Mouse (Mus musculus): ENCODE data around the gene Chmp2a. TPM values are rescaled to one million over a fixed set of nuclear protein-coding genes. Genes with fewer than 3 reads are reported as not detected.
"Not testable (repeated sequence)": the region's sequence is repeated elsewhere in the genome, so short reads cannot be mapped to it uniquely, and the experiment has no call there.

Chmp2a gene
- 277 to 386 TPM (median 313 TPM) in 3 replicates for total RNA-seq (2017)

GRCm38 (mm10) chr7:13034148-13034977 lies at the start of gene Chmp2a:
Gene Chmp2a (minus strand): TSS chr7:13034807.
- ATAC-seq (replicated peaks; ENCODE audit: insufficient number of reproducible peaks, low FRiP score, low TSS enrichment, poor library complexity, severe bottlenecking): peak; percentile 67

- ATAC-seq (replicated peaks; ENCODE audit: insufficient number of reproducible peaks, low FRiP score, low TSS enrichment, poor library complexity, severe bottlenecking): no peak
Observed at GRCm38 (mm10) chr7:13072293-13072692, 37.7 kb upstream of the Chmp2a start.

- not testable (repeated sequence) for ATAC-seq (replicated peaks; ENCODE audit: insufficient number of reproducible peaks, low FRiP score, low TSS enrichment, poor library complexity, severe bottlenecking)
Observed at GRCm38 (mm10) chr7:13063399-13063798, 28.8 kb upstream of the Chmp2a start.

GRCm38 (mm10) chr7:13059536-13059935 lies 24.9 kb upstream of the Chmp2a start:
- no peak for ATAC-seq (replicated peaks; ENCODE audit: insufficient number of reproducible peaks, low FRiP score, low TSS enrichment, poor library complexity, severe bottlenecking)

GRCm38 (mm10) chr7:13056913-13057700 lies 22.5 kb upstream of the Chmp2a start:
- ATAC-seq (replicated peaks; ENCODE audit: insufficient number of reproducible peaks, low FRiP score, low TSS enrichment, poor library complexity, severe bottlenecking): no peak

- ATAC-seq (replicated peaks; ENCODE audit: insufficient number of reproducible peaks, low FRiP score, low TSS enrichment, poor library complexity, severe bottlenecking): peak; percentile 86
Observed at GRCm38 (mm10) chr7:13054287-13055010, 19.8 kb upstream of the Chmp2a start, which contains the start of gene Mzf1. Gene Mzf1 (minus strand): TSS chr7:13054764.

GRCm38 (mm10) chr7:13053961-13054286 lies 19.3 kb upstream of the Chmp2a start:
- ATAC-seq (replicated peaks; ENCODE audit: insufficient number of reproducible peaks, low FRiP score, low TSS enrichment, poor library complexity, severe bottlenecking): no peak

GRCm38 (mm10) chr7:13053501-13053900 lies 18.9 kb upstream of the Chmp2a start:
- no peak for ATAC-seq (replicated peaks; ENCODE audit: insufficient number of reproducible peaks, low FRiP score, low TSS enrichment, poor library complexity, severe bottlenecking)

GRCm38 (mm10) chr7:13053001-13053400 lies 18.4 kb upstream of the Chmp2a start:
- no peak for ATAC-seq (replicated peaks; ENCODE audit: insufficient number of reproducible peaks, low FRiP score, low TSS enrichment, poor library complexity, severe bottlenecking)

- ATAC-seq (replicated peaks; ENCODE audit: insufficient number of reproducible peaks, low FRiP score, low TSS enrichment, poor library complexity, severe bottlenecking): peak; percentile 75
Observed at GRCm38 (mm10) chr7:13046084-13046483, 11.5 kb upstream of the Chmp2a start.

GRCm38 (mm10) chr7:13044254-13044625 lies 9.6 kb upstream of the Chmp2a start:
- no peak for ATAC-seq (replicated peaks; ENCODE audit: insufficient number of reproducible peaks, low FRiP score, low TSS enrichment, poor library complexity, severe bottlenecking)

GRCm38 (mm10) chr7:13043445-13044253 lies 9.0 kb upstream of the Chmp2a start:
- ATAC-seq (replicated peaks; ENCODE audit: insufficient number of reproducible peaks, low FRiP score, low TSS enrichment, poor library complexity, severe bottlenecking): no peak

GRCm38 (mm10) chr7:13043120-13043444 lies 8.5 kb upstream of the Chmp2a start:
- ATAC-seq (replicated peaks; ENCODE audit: insufficient number of reproducible peaks, low FRiP score, low TSS enrichment, poor library complexity, severe bottlenecking): no peak

- ATAC-seq (replicated peaks; ENCODE audit: insufficient number of reproducible peaks, low FRiP score, low TSS enrichment, poor library complexity, severe bottlenecking): no peak
Observed at GRCm38 (mm10) chr7:13042511-13042910, 7.9 kb upstream of the Chmp2a start.

- no peak for ATAC-seq (replicated peaks; ENCODE audit: insufficient number of reproducible peaks, low FRiP score, low TSS enrichment, poor library complexity, severe bottlenecking)
Observed at GRCm38 (mm10) chr7:13041256-13041655, 6.6 kb upstream of the Chmp2a start.

- ATAC-seq (replicated peaks; ENCODE audit: insufficient number of reproducible peaks, low FRiP score, low TSS enrichment, poor library complexity, severe bottlenecking): no peak
Observed at GRCm38 (mm10) chr7:13039181-13039580, 4.6 kb upstream of the Chmp2a start.

GRCm38 (mm10) chr7:13038621-13039169 lies 4.1 kb upstream of the Chmp2a start:
- 0 out of 2 replicates have a peak, but pooled peaks have one; percentile 4 for ATAC-seq (replicated peaks; ENCODE audit: insufficient number of reproducible peaks, low FRiP score, low TSS enrichment, poor library complexity, severe bottlenecking)

- peak; percentile 60 for ATAC-seq (replicated peaks; ENCODE audit: insufficient number of reproducible peaks, low FRiP score, low TSS enrichment, poor library complexity, severe bottlenecking)
Observed at GRCm38 (mm10) chr7:13037901-13038555, 3.4 kb upstream of the Chmp2a start, which contains the start of gene Ube2m. Gene Ube2m (minus strand): TSS chr7:13038275.
